Mouse (Mus musculus): ENCODE measurements around the gene Gm3159. TPM values are rescaled to one million over a fixed set of nuclear protein-coding genes. Genes with fewer than 3 reads are reported as not detected.
"Not testable (repeated sequence)": the region's sequence is repeated elsewhere in the genome, so short reads cannot be mapped to it uniquely, and the experiment has no call there.

Gene Gm3159
- polyA plus RNA-seq, 1 experiment from 2014 or later, result not detected

DNA sequence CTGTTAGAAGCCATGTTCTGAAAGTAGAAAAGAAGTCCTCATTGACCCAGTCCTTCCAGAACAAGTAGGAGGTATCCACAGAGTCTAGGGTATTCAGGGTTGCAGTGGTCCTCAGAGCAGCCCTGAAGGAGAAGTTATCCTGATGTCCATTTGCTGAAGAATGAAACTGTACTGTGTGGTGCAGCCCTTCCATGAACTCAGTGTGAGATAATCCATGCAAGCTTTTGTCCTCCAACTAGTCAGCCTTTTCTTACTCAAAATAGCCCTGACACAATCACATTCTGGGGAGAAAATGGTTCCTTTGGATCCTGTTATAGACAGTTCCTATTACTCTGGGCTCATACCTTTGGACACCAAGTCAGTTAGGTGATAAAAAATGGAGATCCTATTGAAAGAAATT, 6.5 kb downstream of the Gm3159 start:
- H3K4me3 ChIP-seq (ENCODE audit: low read depth, low read length); H3K4me2 ChIP-seq (ENCODE audit: low read length); DNase-seq (ENCODE audit: low spot score); H3K27ac ChIP-seq (ENCODE audit: low read depth); H3K9me3 ChIP-seq (ENCODE audit: control insufficient read depth, low read length); H3K36me3 ChIP-seq (ENCODE audit: control insufficient read depth, insufficient read depth, low read length); ATAC-seq (replicated peaks; ENCODE audit: low FRiP score, low TSS enrichment, low read depth); H3K9ac ChIP-seq (ENCODE audit: low read length); H3K27me3 ChIP-seq (replicated peaks; ENCODE audit: control insufficient read depth, insufficient read depth, low read length); H3K4me1 ChIP-seq (replicated peaks; ENCODE audit: control insufficient read depth, insufficient read depth, low read length): not testable (repeated sequence)

DNA sequence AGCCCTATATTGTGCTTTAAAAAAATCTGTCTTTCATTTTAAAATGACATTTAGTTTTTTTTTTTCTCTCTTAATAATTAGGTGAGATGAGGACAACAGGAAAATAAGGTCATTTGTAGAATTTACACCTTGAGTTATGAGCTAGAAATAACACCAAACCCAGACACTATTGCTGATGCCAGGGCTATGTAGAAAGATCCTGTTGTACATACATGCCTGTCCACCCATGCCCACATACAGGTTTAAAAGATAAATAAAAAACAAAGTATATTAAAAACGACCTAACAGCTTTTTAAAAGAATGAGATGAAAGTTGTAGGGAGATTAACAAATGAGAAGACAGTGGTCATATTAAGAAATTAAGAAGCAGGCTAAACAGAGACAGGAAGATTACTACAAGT, 12.6 kb downstream of the Gm3159 start:
- not testable (repeated sequence) for H3K4me2 ChIP-seq (ENCODE audit: low read length); DNase-seq (ENCODE audit: low spot score); H3K9ac ChIP-seq (ENCODE audit: low read length); H3K36me3 ChIP-seq (ENCODE audit: control insufficient read depth, insufficient read depth, low read length); H3K27me3 ChIP-seq (replicated peaks; ENCODE audit: control insufficient read depth, insufficient read depth, low read length); H3K4me1 ChIP-seq (replicated peaks; ENCODE audit: control insufficient read depth, insufficient read depth, low read length); H3K27ac ChIP-seq (ENCODE audit: low read depth); H3K9me3 ChIP-seq (ENCODE audit: control insufficient read depth, low read length); H3K4me3 ChIP-seq (ENCODE audit: low read depth, low read length); ATAC-seq (replicated peaks; ENCODE audit: low FRiP score, low TSS enrichment, low read depth)
- 64% methylated on average over 1 of the region's 1 CpGs for WGBS

DNA sequence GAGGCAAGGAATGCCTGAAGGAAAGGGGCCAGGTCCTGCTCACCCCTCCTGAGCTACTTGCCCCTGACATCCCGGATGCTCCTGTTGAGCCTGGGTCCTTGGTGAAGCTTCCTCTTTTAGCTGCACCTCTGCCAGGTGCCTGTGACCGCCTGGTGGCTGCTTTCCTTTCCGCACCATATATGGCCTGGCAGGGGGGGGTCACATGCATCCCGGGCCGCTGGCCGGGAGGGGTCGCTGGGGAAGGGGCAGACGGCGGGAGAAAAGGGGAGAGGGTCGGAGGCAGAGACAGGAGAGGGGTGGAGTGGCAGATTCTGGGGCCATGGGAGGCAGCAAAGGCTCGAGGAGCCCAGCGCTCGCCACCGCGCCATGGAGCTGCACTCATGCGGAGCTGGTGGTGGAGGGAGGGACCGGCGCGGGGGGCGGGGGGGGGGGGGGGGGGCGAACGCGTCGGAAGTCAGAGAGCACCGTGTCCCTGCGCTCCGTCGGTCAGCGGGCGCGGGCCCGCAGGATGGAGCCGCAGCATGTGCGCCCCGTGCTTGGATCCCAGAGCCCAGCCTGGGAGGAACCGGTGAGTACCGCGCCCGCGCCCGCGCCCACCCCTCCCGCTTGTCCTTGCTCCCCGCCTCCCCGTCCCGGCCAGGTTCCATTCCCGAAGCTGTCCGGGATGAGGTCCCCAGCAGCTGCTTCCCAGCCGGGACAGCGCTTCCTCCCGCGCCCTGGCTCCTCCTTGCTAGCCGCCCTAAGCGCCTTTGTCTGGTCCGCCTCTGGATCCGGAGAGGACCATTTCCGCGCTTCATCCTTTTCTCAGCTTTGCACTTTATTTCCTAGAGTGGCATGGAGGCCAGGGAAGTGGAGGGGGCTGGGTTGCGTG, 17.9 kb downstream of the Gm3159 start, which contains the start of gene Gm3164:
Gene Gm3164 (plus strand): TSS at position 484 of the 871 bp plus-strand sequence.
- not testable (repeated sequence) for H3K27me3 ChIP-seq (replicated peaks; ENCODE audit: control insufficient read depth, insufficient read depth, low read length); H3K4me1 ChIP-seq (replicated peaks; ENCODE audit: control insufficient read depth, insufficient read depth, low read length); H3K9ac ChIP-seq (ENCODE audit: low read length); H3K9me3 ChIP-seq (ENCODE audit: control insufficient read depth, low read length); H3K27ac ChIP-seq (ENCODE audit: low read depth); ATAC-seq (replicated peaks; ENCODE audit: low FRiP score, low TSS enrichment, low read depth); H3K36me3 ChIP-seq (ENCODE audit: control insufficient read depth, insufficient read depth, low read length)
- peak within 1 kb of the TSS; percentile 50 for H3K4me2 ChIP-seq (ENCODE audit: low read length)
- H3K4me3 ChIP-seq (ENCODE audit: low read depth, low read length), result peak within 1 kb of the TSS; percentile 27
- peak; percentile 56 for DNase-seq (ENCODE audit: low spot score)
- WGBS, result 1% methylated on average over 16 of the region's 59 CpGs

DNA sequence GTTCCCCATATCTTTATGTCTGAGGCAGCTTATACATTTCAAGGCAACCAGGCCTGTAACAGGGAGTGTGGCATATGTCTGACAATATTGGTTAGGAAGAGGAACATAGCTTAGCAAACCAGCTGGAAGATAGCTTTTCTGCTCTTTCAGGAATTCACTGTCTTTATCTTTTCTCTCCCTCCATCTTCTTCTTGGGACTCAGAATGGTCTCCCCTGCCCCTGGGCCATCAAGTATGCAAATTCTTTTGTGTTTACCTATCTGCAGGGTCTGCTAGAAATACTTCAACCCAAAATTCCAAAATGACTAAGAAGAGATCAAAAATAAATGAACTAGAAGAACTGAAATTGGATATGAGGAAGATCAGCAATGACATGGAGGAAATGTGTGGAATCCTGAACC, 33.4 kb downstream of the Gm3159 start, which contains the start of gene Gm3173:
Gene Gm3173 (plus strand): TSS at position 301 of the 400 bp plus-strand sequence.
- H3K4me2 ChIP-seq (ENCODE audit: low read length); H3K27ac ChIP-seq (ENCODE audit: low read depth); H3K4me1 ChIP-seq (replicated peaks; ENCODE audit: control insufficient read depth, insufficient read depth, low read length); ATAC-seq (replicated peaks; ENCODE audit: low FRiP score, low TSS enrichment, low read depth); H3K4me3 ChIP-seq (ENCODE audit: low read depth, low read length); H3K9ac ChIP-seq (ENCODE audit: low read length); H3K36me3 ChIP-seq (ENCODE audit: control insufficient read depth, insufficient read depth, low read length); H3K9me3 ChIP-seq (ENCODE audit: control insufficient read depth, low read length); H3K27me3 ChIP-seq (replicated peaks; ENCODE audit: control insufficient read depth, insufficient read depth, low read length); DNase-seq (ENCODE audit: low spot score): not testable (repeated sequence)

Other genes starting within 250 kb of the Gm3159 start
- not detected in 2 replicates for gene Gm3127, start 232.5 kb upstream of the Gm3159 start, polyA plus RNA-seq (2014; fragmentation: Nextera tagmentation; extraction: Ambion mirVana)
- gene Gm2974, start 214.9 kb upstream of the Gm3159 start, polyA plus RNA-seq (2014; fragmentation: Nextera tagmentation; extraction: Ambion mirVana), result 0.14 and 0.82 TPM in 2 replicates
- not detected in 2 replicates for gene Gm3138, start 147.9 kb upstream of the Gm3159 start, polyA plus RNA-seq (2014; fragmentation: Nextera tagmentation; extraction: Ambion mirVana)
- not detected in 2 replicates for gene Gm3149, start 80.2 kb upstream of the Gm3159 start, polyA plus RNA-seq (2014; fragmentation: Nextera tagmentation; extraction: Ambion mirVana)
- gene 2610042L04Rik, start 62.8 kb upstream of the Gm3159 start, polyA plus RNA-seq (2014; fragmentation: Nextera tagmentation; extraction: Ambion mirVana), result 0.38 TPM in 1 of 2 replicates, not detected in the other
- 0.36 TPM in 1 of 2 replicates, not detected in the other for gene Gm3164, start 17.9 kb downstream of the Gm3159 start, polyA plus RNA-seq (2014; fragmentation: Nextera tagmentation; extraction: Ambion mirVana)
- gene Gm3173, start 33.5 kb downstream of the Gm3159 start, polyA plus RNA-seq (2014; fragmentation: Nextera tagmentation; extraction: Ambion mirVana), result not detected in 2 replicates
- gene Gm3182, start 84.2 kb downstream of the Gm3159 start, polyA plus RNA-seq (2014; fragmentation: Nextera tagmentation; extraction: Ambion mirVana), result not detected in 2 replicates
- not detected in 2 replicates for gene Gm3047, start 157.9 kb downstream of the Gm3159 start, polyA plus RNA-seq (2014; fragmentation: Nextera tagmentation; extraction: Ambion mirVana)
- gene Gm8159, start 234.8 kb downstream of the Gm3159 start, polyA plus RNA-seq (2014; fragmentation: Nextera tagmentation; extraction: Ambion mirVana), result not detected in 2 replicates